Mouse (Mus musculus): ENCODE measurements around the gene Ccn6. TPM values are rescaled to one million over a fixed set of nuclear protein-coding genes. Genes with fewer than 3 reads are reported as not detected.

The Ccn6 gene
- 10 to 100 TPM; 12.3 to 19.4 TPM for total RNA-seq (2023)

DNA sequence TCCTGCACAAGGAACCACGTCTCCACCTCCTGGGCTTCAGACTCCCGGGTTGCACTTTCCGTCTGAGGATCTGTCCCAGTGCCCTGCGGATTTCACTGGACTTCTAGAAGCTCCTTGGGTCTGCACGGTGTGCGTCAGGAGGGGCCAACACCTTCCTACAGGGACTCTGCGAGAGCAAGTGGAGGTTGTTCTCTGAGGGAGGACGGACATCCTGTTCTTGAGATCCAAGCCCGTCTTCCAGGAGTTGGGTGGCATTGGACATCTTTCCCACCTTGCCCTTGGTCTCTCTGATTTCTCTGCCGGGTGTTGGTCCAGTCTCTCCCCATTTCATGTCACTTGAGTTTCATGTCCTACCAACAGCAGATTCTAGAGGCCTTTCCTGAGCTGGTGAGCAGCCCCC lies at the start of gene Ccn6:
Ccn6 (minus strand) TSS at position 101 of the 400 bp plus-strand sequence.

DNA sequence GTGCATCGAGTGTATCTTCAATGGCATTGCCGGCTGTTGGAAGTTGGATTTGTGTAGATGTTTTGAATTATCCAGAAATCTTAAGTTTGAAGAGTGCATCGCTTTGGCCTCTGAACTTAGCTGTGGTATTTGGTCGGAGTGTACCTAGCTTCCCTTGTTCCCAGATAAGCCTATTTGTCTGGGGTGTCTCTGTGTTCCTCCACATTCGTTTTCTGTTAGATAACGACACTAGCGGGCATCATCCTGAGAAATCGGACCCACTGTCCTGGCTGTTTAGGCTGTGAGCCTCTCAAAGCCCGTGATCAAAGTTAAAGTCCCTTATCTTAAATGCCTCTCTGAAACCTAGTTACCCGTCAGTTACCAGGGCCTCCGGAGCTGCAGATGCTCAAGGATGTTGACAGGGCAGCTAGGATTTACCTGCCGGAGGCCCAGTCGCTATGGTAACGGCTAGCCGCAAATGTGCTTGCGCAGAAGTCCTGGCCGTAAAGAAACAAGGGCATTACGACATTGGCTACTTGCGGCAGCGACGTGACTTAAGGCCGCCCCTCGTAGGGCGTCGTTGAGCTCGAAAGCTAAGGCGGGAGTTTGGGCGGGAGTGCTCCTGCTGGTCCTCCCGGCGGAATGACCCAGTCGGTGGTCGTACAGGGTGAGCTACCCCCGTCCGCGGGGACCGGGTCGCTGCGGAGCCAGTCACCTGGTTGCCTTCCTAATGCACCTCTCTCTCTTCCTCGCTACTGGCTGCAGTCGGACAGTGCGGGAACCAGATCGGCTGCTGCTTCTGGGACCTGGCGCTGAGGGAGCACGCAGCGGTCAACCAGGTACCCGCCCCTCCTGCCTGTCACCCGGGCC lies 29.9 kb downstream of the Ccn6 start, which contains the start of the genes Fam229b and Tube1:
Fam229b (minus strand) TSS at position 453 of the 849 bp plus-strand sequence.
Tube1 (plus strand) TSS at position 515 of the 849 bp plus-strand sequence.

Other genes with a start within 250 kb of the Ccn6 start
- gene Lama4, start 198.3 kb downstream of the Ccn6 start, total RNA-seq (2023), result under 1 TPM; 0.62 to 0.82 TPM
- gene Fam229b, start 29.9 kb downstream of the Ccn6 start, total RNA-seq (2023), result 1 to 10 TPM in 1 of 2 experiments, not detected in 1; 1.1 TPM
- 1 to 10 TPM; 6.3 to 6.7 TPM for gene Tube1, start 29.8 kb downstream of the Ccn6 start, total RNA-seq (2023)
- gene Fyn, start 205.1 kb upstream of the Ccn6 start, total RNA-seq (2023), result 1 to 10 TPM; 6.7 to 8.8 TPM

Data from neutrophil, adult 59 days (primary cell).